Mouse (Mus musculus): ENCODE data around the gene AC124502.3. TPM values are rescaled to one million over a fixed set of nuclear protein-coding genes. Genes with fewer than 3 reads are reported as not detected.
"Not testable (repeated sequence)": the region's sequence is repeated elsewhere in the genome, so short reads cannot be mapped to it uniquely, and the experiment has no call there.

The AC124502.3 gene
- total RNA-seq, 2 experiments from 2014 or later, result 1.6 to 2.3 TPM

- no peak for DNase-seq
- intact Hi-C loops (cut with DNase I), result no loop called here
Measured at GRCm38 (mm10) chr19:5082005-5082404, 43.3 kb downstream of the AC124502.3 start.

DNA sequence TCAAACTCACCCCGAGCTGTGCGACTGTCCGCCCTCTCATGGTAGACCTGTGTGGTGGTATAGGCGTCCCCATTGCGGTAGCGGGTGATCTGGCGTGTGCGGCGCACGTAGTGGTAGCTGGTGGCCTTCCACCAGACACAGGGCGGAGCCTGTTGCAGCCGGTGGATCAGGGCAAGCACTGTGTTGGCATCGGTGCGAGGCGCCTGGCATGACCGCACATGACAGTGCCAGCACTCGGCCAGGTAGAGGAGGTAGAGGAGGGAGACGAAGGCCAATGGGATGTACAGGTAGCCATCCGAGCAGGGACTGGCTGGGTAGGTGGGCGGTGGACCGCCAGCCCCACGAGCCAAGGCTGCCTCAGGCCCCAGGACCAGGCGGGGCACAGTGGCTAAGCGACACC is 43.9 kb downstream of the AC124502.3 start:
- intact Hi-C loops (cut with DNase I), result no loop called here
- DNase-seq, result no peak

DNA sequence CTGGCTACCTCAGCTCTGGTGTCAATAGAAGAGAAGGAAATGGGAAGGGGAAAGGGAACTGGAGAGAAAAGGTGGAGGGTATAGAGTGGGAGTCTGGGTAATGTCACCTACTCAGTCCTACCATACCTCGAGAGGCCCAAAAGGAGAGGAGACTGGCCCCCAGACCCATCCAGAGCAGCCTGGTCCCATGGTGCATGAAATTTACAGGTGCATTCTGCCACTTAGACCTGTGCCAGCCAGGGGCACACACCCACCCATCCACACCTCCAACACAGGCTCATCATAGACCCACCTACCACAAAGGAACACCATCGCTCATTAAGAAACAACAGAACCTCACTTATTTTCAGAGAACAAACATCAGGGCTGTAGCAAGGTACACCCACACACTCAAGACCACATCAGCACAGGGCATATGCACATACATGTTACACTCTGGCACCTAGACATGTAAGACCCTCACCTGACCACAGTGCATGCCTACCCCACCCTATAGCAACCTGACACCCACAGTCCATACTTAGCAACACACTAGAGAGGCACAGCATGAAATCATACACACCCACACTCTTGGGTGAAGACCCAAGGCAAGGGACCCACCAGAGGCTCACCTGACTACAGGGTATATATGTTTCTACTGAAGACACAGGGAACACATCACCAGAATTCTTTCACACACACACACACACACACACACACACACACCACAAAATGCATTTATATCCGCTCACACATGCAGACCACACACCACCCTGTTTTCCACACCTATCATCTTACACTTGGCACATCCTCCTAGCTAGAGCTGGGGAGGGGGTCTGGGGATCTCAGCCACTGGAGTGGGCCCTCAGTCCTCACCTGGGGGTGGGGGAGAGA is 45.5 kb downstream of the AC124502.3 start:
- intact Hi-C loops (cut with DNase I), result no loop called here
- no peak for DNase-seq

DNA sequence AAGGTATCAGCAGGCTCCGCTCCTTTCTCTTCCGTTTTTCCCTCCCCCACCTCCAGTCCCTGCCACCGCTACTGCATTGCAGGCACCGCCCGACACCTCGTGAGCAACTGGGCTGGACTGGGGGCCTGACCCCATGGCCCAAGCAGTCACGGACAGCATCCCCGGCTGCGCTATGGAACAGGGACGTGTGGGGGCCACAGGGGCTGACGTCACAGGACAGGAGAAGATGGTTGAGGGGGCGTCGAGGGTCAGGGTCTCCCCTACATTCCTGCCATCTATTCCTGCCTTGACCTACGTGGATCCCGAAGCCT is 46.1 kb downstream of the AC124502.3 start:
- intact Hi-C loops (cut with DNase I), result no loop called here
- DNase-seq, result no peak

DNA sequence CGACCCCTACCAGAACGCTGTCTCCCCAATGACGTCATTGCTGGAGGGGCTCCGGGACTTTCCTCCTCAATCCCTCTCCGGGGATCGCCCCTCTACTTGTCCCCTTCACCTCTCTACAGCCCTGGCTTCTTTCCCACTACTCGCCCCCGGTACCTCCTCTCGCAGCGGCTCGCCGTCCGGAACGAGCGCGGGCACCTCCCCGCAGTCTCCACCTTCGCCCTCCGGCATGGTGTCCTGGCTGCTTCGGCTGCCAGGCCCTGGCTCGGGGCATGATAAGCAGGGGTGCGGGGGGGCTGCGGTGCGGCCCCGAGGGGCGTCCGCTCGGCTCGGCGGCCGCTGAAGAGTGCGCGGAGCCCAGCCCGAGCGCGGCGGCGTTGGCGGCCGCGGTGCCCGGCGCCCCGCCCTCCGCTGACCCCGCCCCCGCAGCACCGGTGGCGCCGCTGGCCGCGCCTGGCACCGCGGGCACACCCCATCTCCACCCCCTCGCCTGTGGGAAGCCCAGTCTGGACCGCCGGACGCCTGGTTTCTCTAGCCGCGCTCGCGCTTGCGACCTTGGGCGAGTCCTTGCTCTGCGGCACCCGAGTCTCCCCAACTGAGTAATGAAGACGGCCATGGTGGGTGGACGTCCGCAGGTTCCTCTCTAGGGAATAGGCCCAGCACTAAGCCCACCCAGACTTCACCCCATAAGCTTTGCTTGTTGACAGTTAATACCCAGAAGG is 46.6 kb downstream of the AC124502.3 start, which contains the start of gene Tmem151a:
Gene Tmem151a, minus strand, starts transcription at position 387 of the 719 bp plus-strand sequence.
- DNase-seq, result no peak
- intact Hi-C loops (cut with DNase I), result no loop called here

DNA sequence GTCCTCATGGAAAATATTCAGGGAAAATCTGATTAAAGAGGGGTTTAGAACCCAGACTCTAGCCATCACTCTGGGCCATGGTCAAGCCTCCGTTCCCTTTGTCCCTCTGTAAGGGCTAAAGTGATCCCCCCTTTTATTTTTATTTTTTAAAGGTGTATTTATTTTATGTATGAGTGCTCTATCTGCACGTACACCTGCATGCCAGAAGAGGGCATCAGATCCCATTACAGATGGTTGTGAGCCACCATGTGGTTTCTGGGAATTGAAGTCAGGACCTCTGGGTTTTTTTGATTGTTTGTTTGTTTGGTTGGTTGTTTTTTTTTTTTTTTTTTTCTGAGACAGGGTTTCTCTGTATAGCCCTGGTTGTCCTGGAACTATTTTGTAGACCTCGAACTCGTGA is 47.8 kb downstream of the AC124502.3 start:
- intact Hi-C loops (cut with DNase I); DNase-seq: not testable (repeated sequence)

DNA sequence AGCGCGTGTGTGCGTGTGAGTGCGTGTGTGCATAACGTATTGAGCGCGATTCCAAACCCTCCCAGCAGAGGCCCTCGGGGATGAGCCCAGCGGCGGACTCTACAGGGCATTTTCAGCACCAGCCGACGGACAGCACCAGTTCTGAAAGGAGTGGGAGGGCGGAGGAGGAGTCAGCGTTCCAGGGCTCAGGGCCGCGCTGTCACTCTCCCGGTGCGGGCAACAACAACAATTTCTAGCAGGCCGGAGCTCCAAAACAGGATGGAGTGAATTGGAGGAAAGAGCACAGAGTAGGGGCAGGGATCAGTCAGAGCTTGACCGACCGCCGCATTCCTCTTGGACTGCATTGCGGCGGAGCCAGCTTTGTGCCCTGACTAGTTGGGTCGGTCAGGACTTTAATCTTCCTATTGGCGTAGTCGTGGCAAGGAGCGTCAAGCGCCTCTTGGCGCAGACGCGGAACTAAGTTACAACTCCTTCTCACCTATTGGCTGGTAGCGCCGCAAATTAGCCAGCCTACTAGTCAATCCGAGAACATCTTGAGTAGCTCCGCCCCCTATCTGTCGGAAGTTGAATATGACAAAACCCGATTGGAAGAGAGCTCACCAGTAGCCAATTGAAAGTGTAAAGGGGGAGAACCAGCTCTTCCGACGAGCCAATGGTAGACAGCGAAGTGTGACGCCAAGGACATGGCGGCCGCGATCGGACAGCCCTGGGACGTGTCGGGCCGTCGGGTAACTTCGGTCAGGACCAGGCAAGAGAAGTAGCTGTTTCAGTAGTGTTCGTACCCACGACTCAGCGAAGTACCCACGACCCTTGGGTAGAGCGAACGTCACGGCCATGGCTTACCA is 49.4 kb downstream of the AC124502.3 start, which contains the start of gene Yif1a:
Gene Yif1a, plus strand, starts transcription at position 655 of the 845 bp plus-strand sequence.
- peak; percentile 97 to 98 for DNase-seq
- intact Hi-C loops (cut with DNase I), result no loop called here

- DNase-seq, result no peak
- intact Hi-C loops (cut with DNase I), result no loop called here
Measured at GRCm38 (mm10) chr19:5089324-5089723, 50.6 kb downstream of the AC124502.3 start.

DNA sequence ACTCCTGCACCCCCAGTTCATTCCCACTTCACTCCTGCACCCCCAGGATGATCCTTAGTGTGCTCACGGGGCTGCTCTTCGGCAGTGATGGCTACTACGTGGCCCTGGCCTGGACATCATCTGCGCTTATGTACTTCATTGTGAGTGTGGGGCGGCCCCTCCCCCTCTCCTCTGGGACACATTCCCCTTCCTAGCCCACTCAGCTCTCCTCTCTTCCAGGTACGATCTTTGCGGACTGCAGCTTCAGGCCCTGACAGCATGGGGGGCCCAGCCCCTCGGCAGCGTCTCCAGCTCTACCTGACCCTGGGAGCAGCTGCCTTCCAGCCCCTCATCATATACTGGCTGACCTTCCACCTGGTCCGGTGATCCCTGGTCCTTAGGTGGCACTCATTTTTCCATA is 53.4 kb downstream of the AC124502.3 start:
- DNase-seq, result no peak
- intact Hi-C loops (cut with DNase I), result no loop called here

- intact Hi-C loops (cut with DNase I), result loop anchor here (2.0 kb wide), 1 partner anchor 47 kb away; no protein-coding TSS in a partner anchor
- no peak for DNase-seq
Measured at GRCm38 (mm10) chr19:5093481-5094242, 55.0 kb downstream of the AC124502.3 start.

DNA sequence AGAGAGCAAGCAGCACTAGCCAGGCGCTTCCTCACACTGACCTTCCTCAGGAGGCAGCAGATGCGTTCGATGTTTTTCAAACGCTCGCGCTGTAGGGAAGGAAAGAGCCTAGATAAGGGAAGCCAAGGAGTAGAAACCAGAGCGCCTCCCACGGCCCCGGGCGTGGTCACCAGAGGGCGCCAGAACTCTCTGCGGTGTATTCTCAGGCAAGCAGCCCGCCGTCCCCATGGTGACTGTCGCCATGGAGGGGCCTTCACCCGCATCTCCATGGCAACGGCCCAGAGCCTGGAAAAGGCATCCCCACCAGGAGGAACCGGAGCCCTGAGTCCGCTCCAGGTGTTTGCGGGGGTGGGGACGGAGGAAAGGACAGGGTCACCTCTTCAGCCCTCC is 55.5 kb downstream of the AC124502.3 start:
- intact Hi-C loops (cut with DNase I), result loop anchor here (2.0 kb wide), 1 partner anchor 47 kb away; no protein-coding TSS in a partner anchor
- peak; percentile 91 to 96 for DNase-seq

DNA sequence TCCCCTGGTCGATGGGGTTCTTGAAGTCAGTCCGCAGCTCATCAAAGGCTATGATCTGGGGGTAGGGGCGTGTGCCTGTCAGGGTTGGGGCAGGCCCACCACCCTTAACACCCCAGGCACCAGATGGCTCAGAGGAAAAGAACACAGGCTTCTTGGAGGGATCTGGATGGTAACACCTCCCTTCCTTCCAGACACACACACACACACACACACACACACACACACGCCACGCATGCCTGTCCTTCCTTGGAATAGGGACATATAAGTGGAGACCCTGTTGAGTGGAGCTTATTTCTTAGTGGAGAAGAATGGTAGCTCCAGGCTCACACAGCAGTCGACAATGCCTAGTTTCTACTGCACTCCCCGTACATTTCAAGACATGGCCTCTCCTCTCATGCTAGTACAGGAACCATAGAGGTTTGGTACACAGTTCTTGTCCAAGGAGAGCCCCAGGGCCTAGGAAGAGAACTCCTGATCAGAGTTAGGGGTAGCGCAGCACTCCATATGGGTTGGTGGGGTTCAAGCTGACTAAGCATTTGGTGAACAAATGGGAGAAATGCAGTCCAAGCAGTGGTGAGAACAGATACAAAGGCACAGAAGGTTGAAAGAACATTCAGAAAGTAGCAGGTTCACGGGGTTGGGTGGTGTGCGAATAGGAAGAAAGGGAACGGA is 56.2 kb downstream of the AC124502.3 start:
- intact Hi-C loops (cut with DNase I), result loop anchor here (2.0 kb wide), 1 partner anchor 46 kb away; no protein-coding TSS in a partner anchor
- DNase-seq, result no peak

GRCm38 (mm10) chr19:5095887-5096474 is 57.3 kb downstream of the AC124502.3 start:
- intact Hi-C loops (cut with DNase I), result loop anchor here (2.0 kb wide), 1 partner anchor 45 kb away; no protein-coding TSS in a partner anchor
- no peak for DNase-seq

DNA sequence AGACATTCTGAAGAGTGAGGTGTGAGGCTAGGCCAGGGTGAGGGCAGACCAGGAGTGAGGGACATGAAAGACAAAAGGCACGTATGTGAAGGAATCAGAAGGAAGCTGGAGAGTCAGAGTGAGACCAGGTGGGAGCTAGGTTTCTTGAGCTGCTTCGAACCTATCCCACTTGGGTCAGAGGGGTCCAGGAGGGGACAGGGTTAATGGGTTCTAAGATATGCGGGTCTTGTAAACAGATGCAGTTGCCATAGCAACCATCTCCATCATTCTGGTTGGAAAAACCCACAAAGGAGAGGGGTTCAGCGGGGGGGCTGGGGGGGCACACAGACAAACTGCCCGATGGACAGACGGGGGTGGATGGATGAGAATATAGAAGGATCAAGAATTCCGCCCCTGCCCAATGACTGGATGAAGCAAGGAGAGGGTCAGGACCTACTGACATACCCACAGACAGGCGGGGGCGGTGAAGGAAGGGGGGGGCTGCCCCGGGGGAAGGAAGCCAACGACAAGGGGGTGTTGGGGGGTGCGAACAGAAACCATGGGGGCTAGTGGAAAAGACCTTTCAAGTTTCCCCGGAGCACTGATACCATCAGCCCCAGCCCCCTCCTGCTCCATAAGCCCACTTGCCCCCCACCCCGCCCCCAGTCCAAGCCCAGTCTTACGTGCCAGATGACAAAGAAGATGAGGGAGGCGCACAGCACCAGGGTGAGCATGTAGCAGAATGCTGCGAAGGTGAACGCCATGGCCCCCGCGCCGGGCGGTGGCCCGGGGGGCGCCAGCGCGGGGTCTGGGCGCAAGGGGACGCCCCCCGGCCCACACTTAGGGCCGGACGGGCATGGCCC is 59.1 kb downstream of the AC124502.3 start:
- DNase-seq, result no peak

DNA sequence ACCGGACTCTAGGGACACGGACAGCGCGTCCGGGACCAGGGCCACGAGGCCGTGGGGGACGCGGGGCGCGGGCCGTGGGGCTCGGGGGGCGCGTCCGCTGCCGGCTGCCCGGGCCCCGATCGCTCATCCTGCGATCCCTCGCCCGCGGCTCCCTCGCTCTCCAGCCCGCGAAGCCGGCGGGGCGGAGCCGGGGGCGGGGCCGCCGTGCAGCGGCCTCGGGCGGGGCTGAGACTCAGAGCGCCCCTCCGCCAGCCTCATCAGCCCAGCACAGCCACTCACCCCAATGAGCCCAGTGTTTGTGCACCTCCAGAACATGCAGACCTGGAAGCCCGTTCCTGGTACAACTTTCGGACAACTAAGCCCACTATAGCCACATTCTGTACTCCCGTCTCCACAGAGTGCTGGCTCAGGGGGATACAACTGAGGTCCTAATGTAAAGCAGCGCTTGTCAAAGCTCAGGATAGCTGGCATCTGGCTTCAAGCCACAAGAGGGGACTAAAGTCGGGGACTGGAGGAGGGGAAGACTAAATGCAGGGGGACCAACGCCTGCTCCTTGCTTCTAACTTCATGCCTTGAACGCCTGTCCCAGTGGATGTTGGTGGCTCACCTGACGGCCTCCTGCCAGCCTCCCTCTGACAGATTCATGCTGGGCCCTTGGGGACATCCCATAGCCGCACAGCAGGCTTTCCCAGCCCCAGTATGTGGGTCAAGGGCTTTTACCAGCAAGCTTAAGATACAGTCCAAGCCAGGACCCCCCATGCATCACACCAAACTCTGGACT is 59.9 kb downstream of the AC124502.3 start, which contains the start of gene Cnih2:
Gene Cnih2, minus strand, starts transcription at position 159 of the 781 bp plus-strand sequence.
- intact Hi-C loops (cut with DNase I), result no loop called here
- DNase-seq, result peak; percentile 69 to 70

More for the DNA sequence above, 59.1 kb downstream of the AC124502.3 start:
- intact Hi-C loops (cut with DNase I), result no loop called here

Data from heart, postnatal 10 days (tissue).